Mouse (Mus musculus) heart, embryonic 11.5 days (tissue): ENCODE data around the gene Hmg20b. TPM values are rescaled to one million over a fixed set of nuclear protein-coding genes. Genes with fewer than 3 reads are reported as not detected.

Source experiments
- ATAC-seq: fragments of 200-750 bp; cut with Nextera tagmentation; replicated peaks from 2 replicates; pipeline ENCODE4 v1.8.0; 2017; ENCODE audit warnings: moderate library complexity; ENCODE audit not compliant: insufficient number of reproducible peaks, low FRiP score, low TSS enrichment
- H3K27ac ChIP-seq: fragments of 300-500 bp; sonication (generic); 2 replicates; pipeline ENCODE4 v1.5.1; 2014; ENCODE audit warnings: mild to moderate bottlenecking, low read depth, low read length
- H3K27me3 ChIP-seq: fragments of 300-500 bp; sonication (generic); 2 replicates; pipeline ENCODE4 v1.6.1; 2014; ENCODE audit warnings: mild to moderate bottlenecking, low read length, mixed read lengths; ENCODE audit not compliant: control insufficient read depth, insufficient read depth
- H3K36me3 ChIP-seq: fragments of 300-500 bp; sonication (generic); 2 replicates; pipeline ENCODE4 v1.6.1; 2014; ENCODE audit warnings: mild to moderate bottlenecking, low read length, moderate library complexity, mixed read lengths; ENCODE audit not compliant: control insufficient read depth, insufficient read depth
- H3K4me1 ChIP-seq: fragments of 300-500 bp; sonication (generic); 2 replicates; pipeline ENCODE4 v1.6.1; 2014; ENCODE audit warnings: low read length; ENCODE audit not compliant: control insufficient read depth, insufficient read depth
- H3K4me2 ChIP-seq: fragments of 300-500 bp; sonication (generic); 2 replicates; pipeline ENCODE4 v1.6.1; 2014; ENCODE audit warnings: mild to moderate bottlenecking, moderate library complexity
- H3K4me3 ChIP-seq: fragments of 300-500 bp; sonication (generic); 2 replicates; pipeline ENCODE4 v1.5.1; 2014; ENCODE audit warnings: low read depth, low read length
- H3K9ac ChIP-seq: fragments of 300-500 bp; sonication (generic); 2 replicates; pipeline ENCODE4 v1.6.1; 2014; ENCODE audit warnings: mild to moderate bottlenecking, low read depth, low read length, moderate library complexity
- H3K9me3 ChIP-seq: fragments of 300-500 bp; sonication (generic); replicated peaks from 2 replicates; pipeline ENCODE4 v1.6.1; 2016; ENCODE audit warnings: low read length; ENCODE audit not compliant: control insufficient read depth
- WGBS: fragments of 180-500 bp; shearing (Covaris S2); extraction: QIAGEN DNeasy Blood & Tissue Kit; methylation state at CpG from one replicate; pipeline ENCODE4 v1.1.7; 2014; ENCODE audit not compliant: insufficient replicate concordance; 5-methylcytosine and 5-hydroxymethylcytosine counted together
- polyA plus RNA-seq: library from polyadenylated mRNA; unstranded; fragments of >200 nt; fragmentation: Nextera tagmentation; extraction: Ambion mirVana; gene quantifications from 2 replicates; pipeline ENCODE4 v1.2.1, GENCODE M21; 2014

The Hmg20b gene
- polyA plus RNA-seq, 1 experiment from 2014 or later = 107 TPM

GRCm38 (mm10) chr10:81342686-81343505 is 7.4 kb downstream of the Hmg20b start, which contains the start of gene Gipc3:
TSS of gene Gipc3 (minus strand) at chr10:81343266.
- H3K27me3 ChIP-seq = peaks cover 44% of the 10 kb centered on the region
- H3K9ac ChIP-seq = peak within 1 kb of the TSS; percentile 75
- ATAC-seq = no peak
- WGBS = 7% methylated on average over 47 of the region's 67 CpGs
- no peak within 1 kb of the TSS for H3K27ac ChIP-seq
- H3K9me3 ChIP-seq = no peaks in the 10 kb centered on the region
- peak within 1 kb of the TSS; percentile 86 for H3K4me2 ChIP-seq
- H3K4me3 ChIP-seq = peak within 1 kb of the TSS; percentile 51
- peaks cover 26% of the 10 kb centered on the region for H3K4me1 ChIP-seq
- 0 out of 2 replicates have a peak, but pooled peaks cover 6% of the 10 kb centered on the region for H3K36me3 ChIP-seq

- Histone ChIP-seq H3K9me3 (no peaks in the 10 kb centered on the region), H3K27me3 (peaks cover 50% of the 10 kb centered on the region), H3K4me1 (peaks cover 13% of the 10 kb centered on the region; the same call in 1 of the 2 replicates), H3K9ac (no peak overlapping the region), H3K4me3 (no peak overlapping the region), H3K4me2 (no peak overlapping the region), H3K36me3 (no peaks in the 10 kb centered on the region), H3K27ac (no peak overlapping the region)
- no peak for ATAC-seq
- 32% methylated on average over 16 of the region's 16 CpGs for WGBS
Observed at GRCm38 (mm10) chr10:81341333-81341949, 8.8 kb downstream of the Hmg20b start.

- Histone ChIP-seq H3K27me3 (peaks cover 50% of the 10 kb centered on the region), H3K4me2 (no peak overlapping the region), H3K9ac (no peak overlapping the region), H3K27ac (no peak overlapping the region), H3K36me3 (no peaks in the 10 kb centered on the region), H3K4me3 (no peak overlapping the region), H3K4me1 (peaks cover 15% of the 10 kb centered on the region; the same call in 1 of the 2 replicates), H3K9me3 (no peaks in the 10 kb centered on the region)
- WGBS = 34% methylated on average over 17 of the region's 17 CpGs
- no peak for ATAC-seq
Observed at GRCm38 (mm10) chr10:81340551-81341332, 9.5 kb downstream of the Hmg20b start.

GRCm38 (mm10) chr10:81336558-81336957 is 13.7 kb downstream of the Hmg20b start:
- H3K4me1 ChIP-seq = peaks cover 20% of the 10 kb centered on the region
- H3K36me3 ChIP-seq = no peaks in the 10 kb centered on the region; the same call in 1 of the 2 replicates
- H3K9me3 ChIP-seq = no peaks in the 10 kb centered on the region
- H3K9ac ChIP-seq = no peak overlapping the region
- 95% methylated on average over 4 of the region's 4 CpGs for WGBS
- H3K4me2 ChIP-seq = no peak overlapping the region
- ATAC-seq = no peak
- H3K27ac ChIP-seq = no peak overlapping the region
- no peak overlapping the region for H3K4me3 ChIP-seq
- peaks cover 25% of the 10 kb centered on the region for H3K27me3 ChIP-seq

GRCm38 (mm10) chr10:81335393-81336340 is 14.6 kb downstream of the Hmg20b start:
- H3K9ac ChIP-seq = peak overlapping the region; percentile 39; the same call in 1 of the 2 replicates
- H3K4me1 ChIP-seq = peaks cover 23% of the 10 kb centered on the region
- H3K36me3 ChIP-seq = no peaks in the 10 kb centered on the region; the same call in 1 of the 2 replicates
- H3K9me3 ChIP-seq = no peaks in the 10 kb centered on the region
- no peak overlapping the region for H3K4me3 ChIP-seq
- 48% methylated on average over 19 of the region's 19 CpGs for WGBS
- H3K4me2 ChIP-seq = no peak overlapping the region
- no peak; the same call in 1 of the 2 replicates for ATAC-seq
- 0 out of 2 replicates have a peak overlapping the region, but pooled peaks have one; percentile 22 for H3K27ac ChIP-seq
- H3K27me3 ChIP-seq = peaks cover 21% of the 10 kb centered on the region

- Histone ChIP-seq H3K27ac (no peak overlapping the region), H3K36me3 (no peaks in the 10 kb centered on the region; the same call in 1 of the 2 replicates), H3K9ac (no peak overlapping the region), H3K9me3 (no peaks in the 10 kb centered on the region), H3K4me3 (no peak overlapping the region), H3K4me2 (no peak overlapping the region), H3K4me1 (peaks cover 36% of the 10 kb centered on the region), H3K27me3 (peaks cover 17% of the 10 kb centered on the region)
- no peak for ATAC-seq
- 74% methylated on average over 11 of the region's 11 CpGs for WGBS
Observed at GRCm38 (mm10) chr10:81334324-81334723, 16.0 kb downstream of the Hmg20b start.

- Histone ChIP-seq H3K9ac (peak overlapping the region; percentile 67), H3K27me3 (peaks cover 3% of the 10 kb centered on the region), H3K4me3 (peak overlapping the region; percentile 22), H3K4me1 (peaks cover 49% of the 10 kb centered on the region), H3K9me3 (no peaks in the 10 kb centered on the region), H3K27ac (no peak overlapping the region), H3K4me2 (peak overlapping the region; percentile 57), H3K36me3 (no peaks in the 10 kb centered on the region; the same call in 1 of the 2 replicates)
- WGBS = 18% methylated on average over 29 of the region's 29 CpGs
- no peak for ATAC-seq
Observed at GRCm38 (mm10) chr10:81332277-81332676, 18.0 kb downstream of the Hmg20b start.
